Mouse (Mus musculus): ENCODE data around the gene Opn3.

DNA sequence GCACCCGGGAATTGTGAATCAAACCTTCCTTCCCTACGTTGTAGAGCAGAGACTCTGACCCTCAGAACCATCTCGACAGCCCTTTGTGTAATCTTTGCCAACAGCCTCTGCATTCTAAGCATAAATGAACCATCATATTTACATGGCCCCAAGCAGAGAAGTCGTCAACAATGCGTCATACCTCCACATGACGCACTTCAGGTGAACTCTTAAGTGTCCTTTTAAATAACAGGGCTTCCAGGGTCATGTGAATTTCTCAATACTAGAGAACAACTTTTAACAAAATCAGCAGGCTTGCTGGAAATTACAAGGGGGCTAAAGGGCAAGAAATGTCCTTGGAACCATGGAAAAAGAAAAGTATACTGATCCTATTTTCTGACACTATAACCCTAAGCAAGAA, 68.9 kb downstream of the Opn3 start:
- no peak for TF ChIP-seq MAX (IDR thresholded peaks at IDR 0.05; ENCODE audit: low read length)
- TF ChIP-seq MXI1 (IDR thresholded peaks at IDR 0.05; ENCODE audit: low read depth, low read length) = no peak
- TF ChIP-seq POLR2A (IDR thresholded peaks at IDR 0.05; ENCODE audit: control insufficient read depth in 1 of 2, insufficient read depth in 1 of 2, low read depth in 1 of 2, low read length in 2 of 2, poor library complexity in 1 of 2) = no peak
